Mouse (Mus musculus) liver, embryonic 16.5 days (tissue): ENCODE measurements at regions not wholly inside any gene's neighbourhood (a gene's known extent, or its start where the extent isn't known, plus 50 kb on each side); places are given as distances from the start of the nearest gene placed in this dataset.

Source experiments
- ATAC-seq: fragments of 200-750 bp; cut with Nextera tagmentation; 2 replicates; pipeline ENCODE4 v1.8.0; 2017; ENCODE audit warnings: low read depth, mild to moderate bottlenecking, moderate number of reproducible peaks, moderate library complexity
- H3K27ac ChIP-seq: fragments of 300-500 bp; sonication (generic); 2 replicates; pipeline ENCODE4 v1.5.1; 2014; ENCODE audit warnings: mild to moderate bottlenecking, low read length
- H3K27me3 ChIP-seq: fragments of 300-500 bp; sonication (generic); 2 replicates; pipeline ENCODE4 v1.6.1; 2014; ENCODE audit warnings: low read depth, low read length, mixed read lengths; ENCODE audit not compliant: control insufficient read depth, insufficient read depth
- H3K36me3 ChIP-seq: fragments of 300-500 bp; sonication (generic); 2 replicates; pipeline ENCODE4 v1.6.1; 2014; ENCODE audit warnings: mild to moderate bottlenecking; ENCODE audit not compliant: control insufficient read depth, insufficient read depth
- H3K4me1 ChIP-seq: fragments of 300-500 bp; sonication (generic); 2 replicates; pipeline ENCODE4 v1.6.1; 2014; ENCODE audit warnings: low read depth, low read length, mixed read lengths; ENCODE audit not compliant: control insufficient read depth
- H3K4me2 ChIP-seq: fragments of 300-500 bp; sonication (generic); 2 replicates; pipeline ENCODE4 v1.6.1; 2014; ENCODE audit warnings: low read depth, low read length, mixed read lengths
- H3K4me3 ChIP-seq: fragments of 300-500 bp; sonication (generic); 2 replicates; pipeline ENCODE4 v1.5.1; 2014; ENCODE audit warnings: low read depth, mild to moderate bottlenecking, low read length
- H3K9ac ChIP-seq: fragments of 300-500 bp; sonication (generic); 2 replicates; pipeline ENCODE4 v1.6.1; 2014; ENCODE audit warnings: low read depth, low read length
- H3K9me3 ChIP-seq: fragments of 300-500 bp; sonication (generic); replicated peaks from 2 replicates; pipeline ENCODE4 v1.6.1; 2016; ENCODE audit warnings: low read length; ENCODE audit not compliant: control insufficient read depth
- WGBS: fragments of 180-500 bp; shearing (Covaris S2); extraction: QIAGEN DNeasy Blood & Tissue Kit; methylation state at CpG from one replicate; pipeline ENCODE4 v1.1.7; 2014; ENCODE audit not compliant: insufficient replicate concordance; 5-methylcytosine and 5-hydroxymethylcytosine counted together

- H3K4me2 ChIP-seq, result no peak overlapping the region
- 65% methylated on average over 5 of the region's 5 CpGs for WGBS
- no peaks in the 10 kb centered on the region for H3K4me1 ChIP-seq
- H3K36me3 ChIP-seq, result no peaks in the 10 kb centered on the region
- H3K27me3 ChIP-seq, result no peaks in the 10 kb centered on the region
- H3K4me3 ChIP-seq, result no peak overlapping the region
- ATAC-seq, result no peak
- no peak overlapping the region for H3K27ac ChIP-seq
- H3K9ac ChIP-seq, result no peak overlapping the region
- no peaks in the 10 kb centered on the region for H3K9me3 ChIP-seq
Observed at GRCm38 (mm10) chr9:50119412-50119811, 225.4 kb downstream of the Rpl10-ps3 start.

GRCm38 (mm10) chr9:50118578-50118977 lies 226.2 kb downstream of the Rpl10-ps3 start:
- Histone ChIP-seq H3K4me2 (no peak overlapping the region), H3K9ac (no peak overlapping the region), H3K4me3 (no peak overlapping the region), H3K9me3 (no peaks in the 10 kb centered on the region), H3K4me1 (no peaks in the 10 kb centered on the region), H3K27me3 (no peaks in the 10 kb centered on the region), H3K27ac (no peak overlapping the region), H3K36me3 (no peaks in the 10 kb centered on the region)
- 56% methylated on average over 6 of the region's 6 CpGs for WGBS
- no peak for ATAC-seq

GRCm38 (mm10) chr9:50106551-50106950 lies 238.2 kb downstream of the Rpl10-ps3 start:
- no peak for ATAC-seq
- Histone ChIP-seq H3K4me2 (no peak overlapping the region), H3K9me3 (no peaks in the 10 kb centered on the region), H3K36me3 (no peaks in the 10 kb centered on the region), H3K4me3 (no peak overlapping the region), H3K27me3 (no peaks in the 10 kb centered on the region), H3K4me1 (no peaks in the 10 kb centered on the region), H3K27ac (no peak overlapping the region), H3K9ac (no peak overlapping the region)
- 61% methylated on average over 4 of the region's 4 CpGs for WGBS

- H3K9me3 ChIP-seq, result no peaks in the 10 kb centered on the region
- H3K4me1 ChIP-seq, result no peaks in the 10 kb centered on the region
- no peak for ATAC-seq
- no peaks in the 10 kb centered on the region for H3K27me3 ChIP-seq
- no peaks in the 10 kb centered on the region for H3K36me3 ChIP-seq
- no peak overlapping the region for H3K9ac ChIP-seq
- H3K4me2 ChIP-seq, result no peak overlapping the region
- WGBS, result 48% methylated on average over 1 of the region's 1 CpGs
- no peak overlapping the region for H3K27ac ChIP-seq
- no peak overlapping the region for H3K4me3 ChIP-seq
Observed at GRCm38 (mm10) chr9:50102766-50103165, 242.0 kb downstream of the Rpl10-ps3 start.

- Histone ChIP-seq H3K4me2 (no peak overlapping the region), H3K27me3 (no peaks in the 10 kb centered on the region), H3K4me3 (no peak overlapping the region), H3K9ac (no peak overlapping the region), H3K27ac (no peak overlapping the region), H3K9me3 (no peaks in the 10 kb centered on the region), H3K4me1 (no peaks in the 10 kb centered on the region), H3K36me3 (no peaks in the 10 kb centered on the region)
- WGBS, result 47% methylated on average over 1 of the region's 1 CpGs
- no peak for ATAC-seq
Observed at GRCm38 (mm10) chr9:50101061-50101460, 243.7 kb downstream of the Rpl10-ps3 start.

GRCm38 (mm10) chr9:50090968-50091367 lies 253.8 kb downstream of the Rpl10-ps3 start:
- Histone ChIP-seq H3K27ac (no peak overlapping the region), H3K9me3 (no peaks in the 10 kb centered on the region), H3K4me1 (no peaks in the 10 kb centered on the region), H3K27me3 (no peaks in the 10 kb centered on the region), H3K9ac (no peak overlapping the region), H3K36me3 (no peaks in the 10 kb centered on the region), H3K4me3 (no peak overlapping the region), H3K4me2 (no peak overlapping the region)
- 55% methylated on average over 8 of the region's 8 CpGs for WGBS
- ATAC-seq, result no peak

- ATAC-seq, result no peak
- Histone ChIP-seq H3K9ac (no peak overlapping the region), H3K27me3 (no peaks in the 10 kb centered on the region), H3K27ac (no peak overlapping the region), H3K4me1 (no peaks in the 10 kb centered on the region), H3K9me3 (no peaks in the 10 kb centered on the region), H3K4me2 (no peak overlapping the region), H3K36me3 (no peaks in the 10 kb centered on the region), H3K4me3 (no peak overlapping the region)
- WGBS, result 43% methylated on average over 3 of the region's 3 CpGs
Observed at GRCm38 (mm10) chr9:50089916-50090315, 254.9 kb downstream of the Rpl10-ps3 start.

- Histone ChIP-seq H3K9ac (no peak overlapping the region), H3K4me1 (no peaks in the 10 kb centered on the region), H3K36me3 (no peaks in the 10 kb centered on the region), H3K4me3 (no peak overlapping the region), H3K9me3 (no peaks in the 10 kb centered on the region), H3K27me3 (no peaks in the 10 kb centered on the region), H3K27ac (no peak overlapping the region), H3K4me2 (no peak overlapping the region)
- 49% methylated on average over 3 of the region's 3 CpGs for WGBS
- ATAC-seq, result no peak
Observed at GRCm38 (mm10) chr9:50080205-50080604, 264.6 kb downstream of the Rpl10-ps3 start.

GRCm38 (mm10) chr9:50068576-50068975 lies 269.9 kb upstream of the Ncam1 start:
- Histone ChIP-seq H3K36me3 (no peaks in the 10 kb centered on the region), H3K4me3 (no peak overlapping the region), H3K9ac (no peak overlapping the region), H3K4me2 (no peak overlapping the region), H3K9me3 (no peaks in the 10 kb centered on the region), H3K27ac (no peak overlapping the region), H3K27me3 (no peaks in the 10 kb centered on the region), H3K4me1 (no peaks in the 10 kb centered on the region)
- ATAC-seq, result no peak
- WGBS, result 28% methylated on average over 2 of the region's 2 CpGs
